Mouse (Mus musculus): Measurements from ENCODE around the gene Gm44973. TPM values are rescaled to one million over a fixed set of nuclear protein-coding genes. Genes with fewer than 3 reads are reported as not detected.
"Not testable (repeated sequence)": the region's sequence is repeated elsewhere in the genome, so short reads cannot be mapped to it uniquely, and the experiment has no call there.

The Gm44973 gene
- total and polyA plus RNA-seq, 3 experiments, result not detected

GRCm38 (mm10) chr7:5017931-5018330 is 2.6 kb downstream of the Gm44973 start:
- Histone ChIP-seq H3K9ac (ENCODE audit: low read depth, low read length) (no peak overlapping the region), H3K36me3 (ENCODE audit: control insufficient read depth, insufficient read depth, low read length) (no peaks in the 10 kb centered on the region), H3K79me2 (replicated peaks; ENCODE audit: control insufficient read depth, insufficient read depth, low read length) (no peaks in the 10 kb centered on the region), H3K27me3 (ENCODE audit: control insufficient read depth, insufficient read depth, low read length) (no peaks in the 10 kb centered on the region), H3K4me1 (ENCODE audit: control insufficient read depth, insufficient read depth, low read length) (peaks cover 4% of the 10 kb centered on the region; the same call in 1 of the 2 replicates), H3K4me3 (no peak overlapping the region), H3K27ac (no peak overlapping the region; the same call in 1 of the 2 replicates)
- TF ChIP-seq EP300 (IDR thresholded peaks at IDR 0.05; ENCODE audit: insufficient read depth, low read depth, low read length) (no peak), POLR2A (IDR thresholded peaks at IDR 0.05; ENCODE audit: insufficient read depth, low read depth, low read length) (no peak), CTCF (IDR thresholded peaks at IDR 0.05) (no peak)
- DNase-seq, result no peak
- WGBS, result 97% methylated on average over 21 of the region's 21 CpGs
- intact Hi-C loops (cut with DNase I), result loop anchor here (10.0 kb wide), 1 partner anchor 363 kb away; the partner anchor contains the start of gene Ppp6r1

- not testable (repeated sequence) for H3K27me3 ChIP-seq (ENCODE audit: control insufficient read depth, insufficient read depth, low read length); H3K4me1 ChIP-seq (ENCODE audit: control insufficient read depth, insufficient read depth, low read length); H3K9ac ChIP-seq (ENCODE audit: low read depth, low read length); H3K79me2 ChIP-seq (replicated peaks; ENCODE audit: control insufficient read depth, insufficient read depth, low read length); H3K36me3 ChIP-seq (ENCODE audit: control insufficient read depth, insufficient read depth, low read length)
- DNase-seq, result peak in 1 of 2 experiments; percentile 31
- Histone ChIP-seq H3K27ac (peak overlapping the region; percentile 98), H3K4me3 (peak overlapping the region; percentile 87)
- WGBS, result 31% methylated on average over 8 of the region's 8 CpGs
- intact Hi-C loops (cut with DNase I), result loop anchor here (10.0 kb wide), 1 partner anchor 365 kb away; the partner anchor contains the start of gene Ppp6r1
These were observed 4.3 kb downstream of the Gm44973 start for GRCm38 (mm10) chr7:5019576-5019975.

GRCm38 (mm10) chr7:5020000-5020681 is 4.8 kb downstream of the Gm44973 start, which contains the start of the genes Zfp865 and Ccdc106:
Zfp865 (plus strand) TSS chr7:5020376.
Ccdc106 (plus strand) TSS chr7:5020553.
- Histone ChIP-seq H3K36me3 (ENCODE audit: control insufficient read depth, insufficient read depth, low read length) (no peaks in the 10 kb centered on the region), H3K4me1 (ENCODE audit: control insufficient read depth, insufficient read depth, low read length) (peaks cover 4% of the 10 kb centered on the region; the same call in 1 of the 2 replicates), H3K79me2 (replicated peaks; ENCODE audit: control insufficient read depth, insufficient read depth, low read length) (no peaks in the 10 kb centered on the region; the same call in 1 of the 2 replicates), H3K9ac (ENCODE audit: low read depth, low read length) (peak within 1 kb of the TSS; percentile 85), H3K27ac (peak within 1 kb of the TSS; percentile 98), H3K4me3 (peak within 1 kb of the TSS; percentile 87), H3K27me3 (ENCODE audit: control insufficient read depth, insufficient read depth, low read length) (no peaks in the 10 kb centered on the region)
- under 1% methylated on average over 49 of the region's 49 CpGs for WGBS
- intact Hi-C loops (cut with DNase I), result loop anchor here (2.0 to 10.0 kb wide), 2 partner anchors 19 to 365 kb away; partner anchors contain the start of genes Ppp6r1 and Zfp784
- TF ChIP-seq POLR2A (IDR thresholded peaks at IDR 0.05; ENCODE audit: insufficient read depth, low read depth, low read length) (peak; percentile 89), CTCF (IDR thresholded peaks at IDR 0.05) (no peak), EP300 (IDR thresholded peaks at IDR 0.05; ENCODE audit: insufficient read depth, low read depth, low read length) (peak; percentile 51; the same call in 1 of the 2 replicates)
- peak; percentile 98 to 100 for DNase-seq

- WGBS, result 0% methylated on average over 15 of the region's 15 CpGs
- H3K9ac ChIP-seq (ENCODE audit: low read depth, low read length), result peak overlapping the region; percentile 85
- no peak for DNase-seq
- intact Hi-C loops (cut with DNase I), result loop anchor here (2.0 kb wide), 1 partner anchor 18 kb away; the partner anchor contains the start of gene Zfp784
- H3K27ac ChIP-seq, result peak overlapping the region; percentile 98
- TF ChIP-seq POLR2A (IDR thresholded peaks at IDR 0.05; ENCODE audit: insufficient read depth, low read depth, low read length) (no peak), CTCF (IDR thresholded peaks at IDR 0.05) (no peak), EP300 (IDR thresholded peaks at IDR 0.05; ENCODE audit: insufficient read depth, low read depth, low read length) (no peak)
- peaks cover 4% of the 10 kb centered on the region; the same call in 1 of the 2 replicates for H3K4me1 ChIP-seq (ENCODE audit: control insufficient read depth, insufficient read depth, low read length)
- H3K79me2 ChIP-seq (replicated peaks; ENCODE audit: control insufficient read depth, insufficient read depth, low read length), result peaks cover 1% of the 10 kb centered on the region; the same call in 1 of the 2 replicates
- H3K36me3 ChIP-seq (ENCODE audit: control insufficient read depth, insufficient read depth, low read length), result no peaks in the 10 kb centered on the region
- no peaks in the 10 kb centered on the region for H3K27me3 ChIP-seq (ENCODE audit: control insufficient read depth, insufficient read depth, low read length)
- peak overlapping the region; percentile 87 for H3K4me3 ChIP-seq
These were observed 5.4 kb downstream of the Gm44973 start for GRCm38 (mm10) chr7:5020685-5021084.

- intact Hi-C loops (cut with DNase I), result loop anchor here (2.0 kb wide), 1 partner anchor 18 kb away; the partner anchor contains the start of gene Zfp784
- H3K36me3 ChIP-seq (ENCODE audit: control insufficient read depth, insufficient read depth, low read length), result no peaks in the 10 kb centered on the region
These were observed 5.9 kb downstream of the Gm44973 start for GRCm38 (mm10) chr7:5021197-5021596.

GRCm38 (mm10) chr7:5029543-5029942 is 14.2 kb downstream of the Gm44973 start:
- Histone ChIP-seq H3K36me3 (ENCODE audit: control insufficient read depth, insufficient read depth, low read length) (no peaks in the 10 kb centered on the region), H3K4me1 (ENCODE audit: control insufficient read depth, insufficient read depth, low read length) (no peaks in the 10 kb centered on the region), H3K4me3 (no peak overlapping the region), H3K79me2 (replicated peaks; ENCODE audit: control insufficient read depth, insufficient read depth, low read length) (peaks cover 3% of the 10 kb centered on the region), H3K27ac (no peak overlapping the region), H3K9ac (ENCODE audit: low read depth, low read length) (no peak overlapping the region), H3K27me3 (ENCODE audit: control insufficient read depth, insufficient read depth, low read length) (no peaks in the 10 kb centered on the region)
- no peak for DNase-seq
- intact Hi-C loops (cut with DNase I), result no loop called here
- WGBS, result 94% methylated on average over 22 of the region's 22 CpGs
- TF ChIP-seq EP300 (IDR thresholded peaks at IDR 0.05; ENCODE audit: insufficient read depth, low read depth, low read length) (no peak), POLR2A (IDR thresholded peaks at IDR 0.05; ENCODE audit: insufficient read depth, low read depth, low read length) (no peak), CTCF (IDR thresholded peaks at IDR 0.05) (no peak)

More at GRCm38 (mm10) chr7:5021197-5021596, 5.9 kb downstream of the Gm44973 start:
- peaks cover 1% of the 10 kb centered on the region; the same call in 1 of the 2 replicates for H3K79me2 ChIP-seq (replicated peaks; ENCODE audit: control insufficient read depth, insufficient read depth, low read length)
- H3K4me3 ChIP-seq, result peak overlapping the region; percentile 87
- WGBS, result 39% methylated on average over 5 of the region's 5 CpGs
- DNase-seq, result no peak
- H3K27me3 ChIP-seq (ENCODE audit: control insufficient read depth, insufficient read depth, low read length), result no peaks in the 10 kb centered on the region
- peaks cover 4% of the 10 kb centered on the region; the same call in 1 of the 2 replicates for H3K4me1 ChIP-seq (ENCODE audit: control insufficient read depth, insufficient read depth, low read length)
- peak overlapping the region; percentile 98 for H3K27ac ChIP-seq
- H3K9ac ChIP-seq (ENCODE audit: low read depth, low read length), result no peak overlapping the region; the same call in 1 of the 2 replicates
- TF ChIP-seq CTCF (IDR thresholded peaks at IDR 0.05) (no peak), EP300 (IDR thresholded peaks at IDR 0.05; ENCODE audit: insufficient read depth, low read depth, low read length) (no peak), POLR2A (IDR thresholded peaks at IDR 0.05; ENCODE audit: insufficient read depth, low read depth, low read length) (no peak)
